Mouse (Mus musculus): ENCODE measurements around the gene Ercc4.
A peak's percentile ranks its signal among the peaks of the same experiment; 100 is the strongest.

Gene Ercc4

DNA sequence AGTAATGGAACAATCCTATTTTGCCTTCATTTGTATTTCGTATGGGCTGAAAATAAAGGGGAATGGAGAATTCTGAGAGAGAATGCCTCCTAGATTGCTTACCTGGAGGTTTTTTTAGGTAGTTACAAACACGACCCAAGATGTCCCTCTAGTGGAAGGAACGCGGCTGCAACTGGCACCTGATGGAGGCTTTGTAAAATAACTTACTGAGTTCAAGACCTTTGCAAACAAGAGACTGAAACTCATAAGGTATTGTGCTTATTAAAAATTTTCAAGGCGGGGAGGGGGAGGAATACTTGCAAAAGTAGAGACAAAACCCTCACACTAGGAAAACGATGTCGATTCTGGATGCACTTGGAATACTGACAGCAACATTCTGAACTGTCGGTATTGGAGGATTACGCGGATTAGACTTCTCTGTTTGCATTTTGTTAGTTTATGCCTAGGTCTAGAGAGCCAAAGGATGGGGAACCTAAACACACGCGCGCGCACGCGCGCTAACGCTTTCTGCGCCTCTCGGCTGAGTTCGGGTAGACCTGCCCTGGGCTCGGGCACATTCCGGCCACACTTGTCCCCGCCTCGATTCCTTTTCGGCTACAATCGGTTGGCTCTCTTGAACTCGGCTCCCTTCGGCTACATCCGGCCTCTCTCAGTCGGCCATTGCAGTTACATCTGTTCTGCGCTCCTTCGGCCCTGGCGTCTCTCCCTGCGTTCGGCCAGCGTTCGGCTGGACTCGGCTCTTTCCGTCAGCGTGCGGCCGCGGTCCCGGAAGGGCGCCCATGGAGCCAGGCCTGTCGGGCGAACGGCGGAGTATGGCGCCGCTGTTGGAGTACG, at the start of gene Ercc4:
Gene Ercc4, plus strand, starts transcription at position 529 of the 834 bp plus-strand sequence.
- peak; percentile 100 for DNase-seq

DNA sequence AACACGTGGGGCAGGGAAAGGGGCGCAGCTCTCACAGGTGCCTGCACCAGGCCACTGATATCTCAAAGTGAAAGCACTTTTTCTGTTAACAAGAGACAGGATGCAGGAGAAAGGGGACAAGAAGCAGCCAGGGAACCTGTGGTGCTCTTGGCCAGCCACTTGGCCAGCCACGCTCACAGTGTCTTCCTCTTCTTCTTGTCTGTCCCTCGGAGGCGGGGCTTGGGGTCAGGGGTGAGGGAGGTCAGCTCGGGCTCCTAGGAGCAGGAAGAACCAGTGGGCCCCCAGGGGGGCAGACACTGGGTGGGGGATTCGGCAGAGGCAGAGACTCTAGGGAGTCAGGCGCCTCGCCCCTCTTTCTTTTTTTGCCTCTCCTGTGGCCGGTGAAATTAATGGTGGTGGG, 48.4 kb upstream of the Ercc4 start:
- no peak for DNase-seq

DNA sequence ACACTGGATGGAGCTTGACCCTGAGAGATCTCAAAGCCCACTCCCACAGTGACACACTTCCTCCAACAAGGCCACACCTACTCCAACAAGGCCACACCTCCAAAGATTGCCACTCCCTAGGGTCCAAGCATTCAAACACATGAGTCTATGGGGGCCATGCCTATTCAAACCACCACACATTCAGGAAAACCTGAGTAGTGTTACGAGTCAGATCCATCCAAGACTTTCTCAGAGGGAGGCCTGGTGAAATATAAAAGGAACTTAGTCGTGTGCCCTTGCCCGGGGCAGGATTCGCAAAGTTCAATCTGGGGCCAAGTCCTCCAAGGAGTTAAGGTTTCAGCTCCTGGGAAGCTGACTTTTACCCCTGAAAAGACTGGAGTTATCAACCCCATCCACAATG, 35.3 kb upstream of the Ercc4 start:
- no peak for DNase-seq

DNA sequence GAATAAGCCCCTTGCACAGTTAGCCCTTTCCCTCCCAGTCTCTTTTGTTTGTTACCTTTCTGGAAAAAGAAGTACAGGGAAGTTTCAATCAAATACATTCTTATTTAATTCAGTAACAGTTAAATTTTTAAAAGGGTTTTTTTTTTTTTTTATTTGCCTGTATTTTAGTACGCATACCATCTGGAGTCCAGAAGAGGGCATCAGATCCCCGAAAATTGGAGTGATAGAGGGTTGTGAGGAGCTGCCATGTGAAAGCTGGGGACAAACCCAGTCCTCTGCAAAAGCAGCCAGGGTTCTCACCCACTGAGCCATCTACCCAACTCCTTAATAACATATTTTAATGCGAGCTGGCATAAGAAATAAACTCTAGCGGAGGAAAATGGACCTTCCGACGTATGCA, 29.3 kb upstream of the Ercc4 start:
- no peak for DNase-seq

DNA sequence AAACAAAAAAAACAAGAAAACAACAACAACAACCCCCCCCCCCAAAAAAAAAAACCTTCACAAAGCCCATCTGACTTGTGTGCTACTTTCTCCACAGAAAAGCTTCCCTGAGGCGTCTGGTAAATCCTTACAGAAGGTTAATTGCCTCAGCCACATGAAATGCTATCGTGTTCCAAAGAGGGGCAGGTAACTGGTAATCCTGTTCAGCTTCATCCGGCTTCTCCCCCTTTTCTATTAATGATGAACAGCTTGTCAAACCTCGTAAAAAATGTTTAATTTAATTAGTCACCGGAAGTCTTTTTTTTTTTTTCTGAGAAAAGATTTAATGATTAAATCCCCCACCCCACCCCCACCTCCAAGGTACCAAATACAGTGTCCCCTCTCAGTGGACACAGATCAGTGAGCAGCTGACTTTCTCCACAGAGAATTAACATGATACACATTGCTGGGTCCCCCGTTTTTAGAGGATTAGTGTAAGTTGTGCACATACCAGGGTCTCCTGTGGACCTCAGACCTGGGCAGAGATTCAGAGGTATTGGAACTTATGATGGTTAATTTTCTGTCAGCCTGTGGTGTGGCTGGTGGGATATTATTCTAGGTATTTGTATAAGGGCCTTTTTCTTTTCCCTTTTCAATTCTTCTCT, 26.2 kb upstream of the Ercc4 start:
- DNase-seq: no peak

DNA sequence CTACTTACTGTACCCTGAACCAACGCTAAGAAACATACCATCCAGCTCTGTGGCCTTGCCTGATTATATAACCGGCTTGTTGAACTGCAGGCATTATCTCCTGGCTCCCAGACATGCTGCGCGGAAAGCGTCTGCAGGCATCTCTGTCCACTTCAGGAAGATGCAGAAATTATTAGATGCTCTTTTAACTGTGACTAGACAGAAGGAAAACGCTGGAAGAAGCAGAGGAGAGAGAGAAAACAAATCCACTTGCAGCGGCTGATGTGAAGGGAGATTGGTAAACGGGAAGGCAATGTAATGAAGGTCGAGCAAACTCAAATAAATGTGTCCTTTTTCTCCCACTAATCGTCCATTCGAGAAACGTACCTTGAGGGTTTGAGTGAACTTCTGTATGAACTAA, 1.1 kb upstream of the Ercc4 start:
- DNase-seq: peak; percentile 75

DNA sequence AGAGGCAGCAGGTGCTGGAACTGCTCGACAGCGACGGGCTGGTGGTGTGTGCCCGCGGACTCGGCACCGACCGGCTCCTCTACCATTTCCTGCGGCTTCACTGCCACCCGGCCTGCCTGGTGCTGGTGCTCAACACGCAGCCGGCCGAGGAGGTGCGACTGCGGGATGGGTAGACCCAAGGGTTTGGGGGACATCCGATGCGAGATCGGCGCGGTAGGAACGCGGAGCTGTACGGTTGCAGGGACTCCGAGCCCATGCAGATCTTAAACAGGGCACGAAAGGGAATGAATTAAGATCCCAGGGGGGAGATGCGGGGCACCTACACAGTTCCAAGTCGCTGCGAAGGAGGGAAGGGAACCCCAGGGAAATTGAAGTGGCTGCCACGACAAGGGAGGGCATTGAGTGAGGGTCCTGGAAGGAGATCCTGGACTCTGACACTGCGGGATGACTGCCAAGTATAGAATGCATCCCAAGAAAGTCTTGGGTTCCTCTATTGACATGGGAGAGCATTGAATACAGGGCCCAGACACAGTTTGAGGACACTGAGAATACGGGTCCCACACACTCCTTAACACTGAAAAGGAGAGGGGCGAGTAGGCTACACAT, 609 bp downstream of the Ercc4 start:
- DNase-seq: no peak

DNA sequence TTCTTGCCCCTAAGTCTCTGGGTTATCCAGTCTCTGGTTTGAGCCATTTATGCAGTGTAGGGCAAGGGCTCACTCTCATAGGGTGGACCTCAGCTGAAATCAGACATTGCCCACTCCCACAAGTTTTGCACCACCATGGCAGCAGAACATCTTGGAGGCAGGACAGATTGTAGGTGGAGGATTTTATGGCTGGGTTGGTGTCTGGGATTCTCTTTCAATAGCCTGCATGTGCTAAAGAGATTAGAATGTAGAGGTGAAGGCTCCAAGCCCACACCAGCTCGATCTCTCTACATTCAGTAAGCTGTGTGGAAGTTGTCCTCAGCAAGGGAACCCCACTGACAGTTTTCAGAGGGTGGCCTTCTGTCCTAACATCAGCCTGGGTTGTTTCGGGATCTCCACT, 5.3 kb downstream of the Ercc4 start:
- peak; percentile 73 for DNase-seq

DNA sequence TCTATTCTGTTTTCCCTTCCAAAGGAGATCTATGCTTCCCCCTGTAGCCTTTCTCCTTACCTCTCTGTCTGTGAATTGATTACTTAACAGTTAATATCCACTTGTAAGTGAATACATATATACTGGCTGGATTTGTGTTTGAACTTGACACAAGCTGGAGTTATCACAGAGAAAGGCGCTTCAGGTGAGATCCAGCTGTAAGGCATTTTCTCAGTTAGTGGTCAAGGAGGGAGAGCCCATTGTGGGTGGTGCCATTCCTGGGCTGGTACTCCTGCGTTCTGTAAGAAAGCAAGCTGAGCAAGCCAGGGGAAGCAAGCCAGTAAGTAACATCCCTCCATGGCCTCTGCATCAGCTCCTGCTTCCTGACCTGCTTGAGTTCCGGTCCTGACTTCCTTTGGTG, 6.0 kb downstream of the Ercc4 start:
- DNase-seq: peak; percentile 75

DNA sequence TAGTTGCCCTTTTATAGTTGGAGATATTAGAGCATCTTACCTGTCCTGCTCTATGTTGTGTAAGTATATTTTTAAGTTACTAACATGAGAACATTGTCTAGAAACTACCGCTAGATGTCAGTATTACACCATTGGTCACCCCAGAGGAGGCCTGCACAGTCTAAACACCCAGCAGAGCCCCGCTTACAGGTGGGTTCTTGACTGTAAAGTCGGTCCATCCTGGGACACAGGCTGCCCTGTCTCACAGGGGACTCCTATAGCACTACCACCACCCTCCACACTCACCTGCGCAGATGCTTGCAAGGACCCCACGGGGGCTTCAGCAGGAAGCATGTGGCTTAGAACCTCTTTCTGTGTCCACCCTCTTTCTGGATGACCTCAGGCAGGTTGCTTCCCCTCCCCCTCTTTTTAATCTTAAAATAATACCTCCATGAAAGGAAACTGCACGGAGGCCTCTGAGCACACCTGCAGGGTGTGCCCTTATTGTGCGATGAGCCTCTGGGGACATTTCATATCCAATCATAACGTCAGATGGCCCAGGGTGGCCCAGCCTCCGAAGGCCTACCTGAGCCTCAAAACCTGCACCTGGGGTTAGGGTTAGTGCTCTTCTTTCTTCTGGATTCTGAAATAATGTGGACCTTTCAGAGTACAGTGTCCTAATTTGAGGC, 7.9 kb downstream of the Ercc4 start:
- DNase-seq: peak; percentile 92

DNA sequence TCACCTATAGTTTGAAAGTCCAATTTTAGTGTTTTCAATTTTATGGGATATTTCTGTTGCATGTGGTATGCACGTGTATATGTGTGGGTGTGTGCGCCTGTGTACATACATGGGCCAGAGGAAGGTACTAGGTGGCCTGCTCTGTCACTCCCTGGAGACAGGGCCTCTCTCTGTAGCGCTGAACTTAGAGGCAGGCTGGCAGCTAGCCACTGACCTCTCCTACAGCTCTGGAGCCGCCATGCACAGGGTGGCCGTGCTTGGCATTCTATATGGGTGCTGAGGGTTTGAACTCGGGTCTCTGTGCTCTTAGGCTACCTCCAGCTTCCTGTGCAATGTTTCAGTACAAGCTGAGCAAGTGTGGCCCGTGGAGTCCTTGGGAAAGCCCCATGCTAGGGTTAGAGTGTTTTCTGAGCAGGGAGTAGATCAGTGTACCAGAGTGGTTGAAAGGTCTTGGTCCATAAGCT, 8.5 kb downstream of the Ercc4 start:
- peak; percentile 85 for DNase-seq

DNA sequence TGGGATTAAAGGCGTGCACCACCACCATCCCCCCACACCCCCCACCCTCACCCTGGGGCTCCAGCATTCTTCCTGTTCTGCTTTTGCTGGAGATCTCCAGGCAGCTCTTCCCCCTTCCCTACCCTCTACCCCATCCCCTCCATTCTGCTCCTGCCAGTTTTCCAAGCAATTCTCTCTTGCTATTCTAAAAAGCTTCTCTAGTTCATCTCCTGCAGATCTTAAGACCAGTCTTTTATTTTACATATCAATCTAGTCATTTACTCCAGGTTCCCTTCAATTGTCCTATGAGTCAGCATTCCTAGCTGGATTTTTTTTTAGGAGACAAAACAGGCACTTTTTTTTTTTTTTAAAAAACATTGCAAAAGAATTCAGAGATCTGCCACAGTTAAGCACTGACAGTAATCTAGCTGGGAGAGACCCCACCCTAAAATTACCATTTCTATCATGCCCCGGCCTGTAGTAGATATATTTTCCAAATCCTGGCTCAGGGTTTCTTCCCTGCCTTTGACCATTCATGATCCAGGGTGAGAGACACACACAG, 9.3 kb downstream of the Ercc4 start:
- peak; percentile 54 for DNase-seq

DNA sequence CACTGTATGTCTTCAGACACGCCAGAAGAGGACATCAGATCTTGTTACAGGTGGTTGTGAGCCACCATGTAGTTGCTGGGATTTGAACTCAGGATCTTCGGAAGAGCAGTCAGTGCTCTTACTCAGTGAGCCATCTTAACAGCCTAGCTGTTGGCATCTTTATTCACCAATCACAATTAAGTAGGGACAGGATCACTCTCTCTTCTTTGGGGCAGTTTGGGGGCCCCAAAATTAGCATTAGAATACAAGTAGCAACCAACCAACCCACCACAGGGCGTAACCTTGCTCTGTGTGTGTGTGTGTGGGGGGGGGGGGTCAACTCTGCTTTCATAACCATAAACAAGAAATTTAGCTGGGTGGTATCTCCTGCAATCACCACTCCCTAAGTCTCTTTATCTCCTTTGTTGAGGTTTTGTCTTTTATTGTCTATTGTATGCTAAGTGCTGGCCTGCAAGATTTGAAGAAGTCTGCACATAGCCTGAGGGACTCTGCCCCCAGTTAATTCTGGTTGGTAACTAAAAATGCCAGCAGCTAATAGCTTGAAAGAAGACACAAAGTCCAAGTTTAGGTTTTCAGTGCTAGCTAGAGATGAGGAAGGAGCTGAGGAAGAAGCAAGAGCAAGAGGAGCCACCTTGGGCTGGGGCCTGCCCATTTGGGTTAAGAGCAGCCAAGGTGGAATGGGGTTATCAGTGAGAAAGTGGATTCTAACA, 10.3 kb downstream of the Ercc4 start:
- no peak for DNase-seq

DNA sequence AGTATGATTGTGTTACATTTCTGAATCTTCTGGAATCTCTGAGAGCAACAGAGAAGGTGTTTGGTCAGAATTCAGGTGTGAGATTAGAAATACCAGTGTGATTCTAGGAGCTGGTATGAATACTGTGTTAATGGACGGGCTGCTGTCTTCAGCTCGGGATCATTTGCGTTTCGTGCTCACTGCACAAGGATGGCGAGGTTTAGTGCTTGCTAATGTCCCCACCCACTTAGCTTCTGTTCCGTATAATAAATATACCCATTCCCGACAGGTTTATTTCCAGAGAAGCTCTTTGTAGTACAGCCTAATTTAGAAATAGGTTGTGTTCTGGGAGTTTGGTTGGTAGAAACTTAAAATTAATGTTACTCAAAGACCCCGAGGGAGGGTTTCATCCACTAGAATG, 15.9 kb downstream of the Ercc4 start:
- DNase-seq: no peak

DNA sequence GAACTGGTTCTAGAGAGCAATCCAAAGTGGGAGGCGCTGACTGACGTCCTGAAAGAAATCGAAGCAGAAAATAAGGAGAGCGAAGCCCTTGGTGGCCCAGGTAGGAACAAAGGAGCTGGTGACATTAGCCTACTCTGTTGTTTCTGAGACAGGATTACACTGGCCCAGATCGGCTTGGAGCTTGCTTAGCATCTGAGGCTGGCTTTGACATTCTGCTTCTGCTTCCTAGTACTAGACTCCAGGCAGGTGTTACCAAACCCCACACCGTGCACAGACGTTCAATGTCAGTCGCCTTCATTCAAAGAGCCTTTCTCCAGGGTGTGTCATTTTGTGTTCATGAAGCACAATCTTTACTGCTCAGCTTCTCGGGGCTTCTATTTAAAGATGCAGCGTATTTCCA, 18.1 kb downstream of the Ercc4 start:
- no peak for DNase-seq

DNA sequence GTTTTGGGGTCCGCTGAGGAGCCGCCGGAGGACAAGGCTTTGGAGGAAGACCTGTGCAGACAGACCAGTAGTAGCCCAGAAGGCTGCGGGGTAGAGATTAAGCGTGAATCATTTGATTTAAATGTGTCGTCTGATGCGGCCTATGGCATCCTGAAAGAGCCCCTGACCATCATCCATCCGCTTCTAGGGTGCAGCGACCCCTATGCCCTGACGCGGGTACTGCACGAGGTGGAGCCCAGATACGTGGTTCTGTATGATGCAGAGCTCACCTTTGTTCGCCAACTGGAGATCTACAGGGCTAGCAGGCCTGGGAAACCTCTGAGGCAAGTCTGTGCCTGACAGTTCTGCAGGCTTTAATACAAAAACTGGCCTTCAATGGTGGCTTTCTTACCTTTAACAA, 20.9 kb downstream of the Ercc4 start:
- DNase-seq: no peak

DNA sequence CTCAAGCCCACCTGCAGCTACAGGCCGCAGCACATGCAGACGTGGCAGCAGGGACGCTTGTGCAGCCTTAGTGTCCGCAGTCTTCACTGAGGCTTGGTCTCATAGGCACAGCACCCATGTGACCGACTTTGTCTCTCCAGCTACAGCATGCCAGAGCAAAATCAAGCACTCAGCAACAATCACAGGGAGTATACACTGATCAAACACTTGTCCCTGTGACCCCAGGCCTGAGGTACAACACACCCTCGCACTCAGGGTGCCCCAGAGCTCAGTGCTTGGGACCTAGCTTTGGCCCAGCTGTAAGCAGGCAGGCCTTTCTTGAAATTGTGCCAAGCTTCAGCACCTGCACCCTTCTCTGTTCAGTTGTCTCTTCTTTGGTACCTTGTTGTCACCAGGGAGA, 31.7 kb downstream of the Ercc4 start:
- DNase-seq: peak; percentile 78

DNA sequence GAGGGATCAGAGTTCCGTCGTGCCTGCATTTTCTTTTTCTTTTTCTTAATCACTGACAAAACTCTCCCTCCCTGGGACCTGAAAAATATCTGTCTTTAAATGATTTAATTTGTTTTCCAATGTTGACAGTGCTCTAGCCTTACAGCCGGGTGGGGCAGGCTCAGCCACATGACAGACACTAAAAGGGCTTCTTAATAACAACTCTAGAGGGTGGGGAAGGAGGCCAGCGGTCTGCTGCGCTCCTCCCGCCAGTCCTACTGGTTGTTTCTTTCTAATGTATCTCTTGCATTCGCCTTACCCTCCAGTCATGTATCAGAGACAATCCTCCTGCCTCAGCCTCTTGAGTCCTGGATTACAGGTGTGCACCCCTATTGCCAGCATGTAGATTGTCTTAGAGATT, 34.4 kb downstream of the Ercc4 start:
- peak; percentile 81 for DNase-seq

DNA sequence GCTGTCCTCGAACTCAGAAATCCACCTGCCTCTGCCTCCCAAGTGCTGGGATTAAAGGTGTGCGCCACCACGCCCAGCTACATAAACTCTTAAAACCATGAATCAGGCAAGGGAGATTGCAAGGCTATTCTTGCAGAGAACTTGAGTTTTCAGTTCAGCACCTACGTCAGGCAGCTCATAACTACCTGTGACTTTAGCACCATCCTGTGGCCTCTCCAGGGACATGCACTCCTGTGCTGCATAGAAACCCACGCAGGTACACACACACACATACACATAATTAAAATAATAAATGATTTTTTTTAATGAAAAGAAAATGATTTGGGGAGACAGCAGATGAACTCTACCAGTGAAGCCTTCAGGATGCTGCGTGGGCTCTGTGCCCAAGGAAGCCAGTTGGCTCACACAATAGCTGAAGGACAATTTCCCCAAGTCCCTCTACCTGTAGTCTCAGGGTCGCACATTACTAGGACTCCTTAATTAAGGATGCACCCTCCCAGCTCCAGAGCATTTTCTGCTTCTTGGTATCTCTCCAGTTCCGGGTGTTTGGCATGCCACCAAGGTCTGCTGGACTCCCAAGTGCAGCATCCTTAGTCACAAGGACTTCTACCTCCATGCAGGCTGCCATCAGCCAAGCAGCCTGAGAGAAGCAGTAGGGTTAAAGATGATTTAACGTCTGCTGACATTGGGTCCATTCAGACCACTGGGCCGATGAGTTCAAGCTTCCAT, 35.4 kb downstream of the Ercc4 start:
- peak; percentile 81 for DNase-seq

DNA sequence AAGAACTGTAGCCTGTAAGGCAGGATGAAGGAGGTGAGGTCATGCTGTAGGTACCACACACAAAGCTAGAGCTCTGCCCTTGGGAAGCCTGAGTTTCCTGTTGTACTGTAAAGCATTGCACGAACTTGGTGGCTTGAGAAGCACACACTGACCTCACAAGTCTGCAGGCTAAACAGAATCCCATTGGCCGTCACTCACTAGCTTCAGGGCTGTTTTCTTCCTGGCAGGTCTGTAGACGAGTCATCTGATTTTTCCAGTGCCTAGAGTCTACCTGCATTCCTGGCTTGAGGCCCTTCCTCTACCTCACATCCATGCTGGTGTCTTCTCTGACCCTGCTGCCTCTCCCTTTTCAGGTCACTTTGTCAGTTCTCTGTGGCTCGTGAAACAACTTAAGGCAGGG, 36.7 kb downstream of the Ercc4 start:
- DNase-seq: peak; percentile 51

DNA sequence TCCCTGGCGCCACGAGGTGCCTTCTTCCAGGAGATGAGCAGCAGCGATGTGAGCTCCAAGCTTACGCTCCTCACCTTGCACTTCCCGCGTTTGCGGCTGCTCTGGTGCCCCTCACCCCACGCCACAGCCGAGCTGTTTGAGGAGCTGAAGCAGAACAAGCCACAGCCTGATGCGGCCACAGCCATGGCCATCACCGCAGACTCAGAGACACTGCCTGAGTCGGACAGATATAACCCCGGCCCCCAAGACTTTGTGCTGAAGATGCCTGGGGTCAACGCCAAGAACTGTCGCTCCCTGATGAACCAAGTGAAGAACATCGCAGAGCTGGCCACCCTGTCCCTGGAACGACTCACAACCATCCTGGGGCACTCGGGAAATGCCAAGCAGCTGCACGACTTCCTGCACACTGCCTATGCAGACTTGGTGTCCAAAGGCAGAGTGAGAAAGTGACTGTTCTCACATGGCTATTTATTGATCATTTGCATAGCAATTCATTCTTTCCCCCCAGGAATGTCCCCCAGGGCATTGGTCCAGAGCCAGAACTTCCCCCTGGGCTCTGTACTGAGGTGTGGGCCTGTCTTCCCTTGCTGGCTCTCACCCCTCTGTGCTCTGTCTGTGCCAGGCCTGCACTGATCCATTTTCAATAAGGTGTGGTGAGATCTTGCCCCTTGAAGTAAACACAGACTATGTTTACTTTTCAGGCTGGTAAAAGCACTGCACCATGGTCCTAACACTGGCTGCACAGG, 38.5 kb downstream of the Ercc4 start:
- DNase-seq: peak; percentile 82
